Mouse (Mus musculus): ENCODE results near the gene Tmem98. TPM values are rescaled to one million over a fixed set of nuclear protein-coding genes. Genes with fewer than 3 reads are reported as not detected.

Tmem98 gene
- total RNA-seq, 2 experiments from 2014 or later, result 29.7 to 36.6 TPM

DNA sequence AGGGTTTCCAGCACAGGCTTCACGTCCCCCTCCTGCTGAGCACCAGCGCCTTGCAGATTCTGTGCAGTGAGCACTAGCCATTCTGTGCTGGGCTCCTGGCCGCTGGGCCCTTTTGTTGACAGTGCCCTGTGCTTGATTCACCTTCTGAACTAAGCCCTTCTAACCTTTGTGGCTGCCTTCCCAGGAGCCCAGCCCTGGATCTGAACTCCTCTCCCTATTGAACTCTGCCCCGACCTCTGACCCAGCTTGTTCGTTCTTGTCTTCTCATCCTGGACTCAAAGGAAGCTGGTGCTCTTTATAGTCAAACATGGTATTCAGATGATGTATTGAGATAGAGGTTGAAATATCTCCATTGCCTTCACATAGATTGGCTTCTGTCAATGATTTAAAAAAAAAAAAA is 38.2 kb downstream of the Tmem98 start:
- intact Hi-C loops (cut with DNase I), result no loop called here
- DNase-seq, result no peak

GRCm38 (mm10) chr11:80851859-80852258 is 41.9 kb downstream of the Tmem98 start:
- intact Hi-C loops (cut with DNase I), result loop anchor here (1.0 kb wide), 2 partner anchors 31 to 156 kb away; no protein-coding TSS in a partner anchor
- peak; percentile 14 to 33 for DNase-seq

DNA sequence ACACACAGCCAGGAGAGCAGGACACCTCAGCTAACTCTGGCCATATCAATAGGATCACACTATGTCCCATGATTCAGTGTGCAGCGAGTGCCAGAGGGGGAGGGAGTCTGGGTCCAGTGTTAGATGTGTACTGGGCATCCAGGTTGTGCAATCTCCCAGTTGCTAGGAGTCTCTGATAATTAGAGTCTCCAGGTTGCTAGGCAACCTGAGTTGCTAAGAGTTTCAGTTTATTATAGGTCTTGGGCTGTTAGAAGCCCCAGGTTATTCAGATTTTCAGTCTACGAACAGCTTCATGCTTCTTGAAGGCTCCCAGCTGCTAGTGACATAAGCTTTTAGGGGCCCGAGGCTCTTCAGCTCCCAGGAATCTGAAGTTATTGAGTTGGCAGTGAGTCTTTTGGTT is 43.0 kb downstream of the Tmem98 start:
- DNase-seq, result no peak
- intact Hi-C loops (cut with DNase I), result no loop called here

- intact Hi-C loops (cut with DNase I), result no loop called here
Observed at GRCm38 (mm10) chr11:80854430-80854829, 44.5 kb downstream of the Tmem98 start.

GRCm38 (mm10) chr11:80854908-80855307 is 44.9 kb downstream of the Tmem98 start:
- no peak for DNase-seq
- intact Hi-C loops (cut with DNase I), result no loop called here

More at GRCm38 (mm10) chr11:80854430-80854829, 44.5 kb downstream of the Tmem98 start:
- no peak for DNase-seq

GRCm38 (mm10) chr11:80856827-80857226 is 46.9 kb downstream of the Tmem98 start:
- no peak for DNase-seq
- intact Hi-C loops (cut with DNase I), result no loop called here

- intact Hi-C loops (cut with DNase I), result no loop called here
- DNase-seq, result no peak
Observed at GRCm38 (mm10) chr11:80858065-80858464, 48.1 kb downstream of the Tmem98 start, which contains the start of gene Spaca3. Spaca3 (plus strand) TSS chr11:80858365.

DNA sequence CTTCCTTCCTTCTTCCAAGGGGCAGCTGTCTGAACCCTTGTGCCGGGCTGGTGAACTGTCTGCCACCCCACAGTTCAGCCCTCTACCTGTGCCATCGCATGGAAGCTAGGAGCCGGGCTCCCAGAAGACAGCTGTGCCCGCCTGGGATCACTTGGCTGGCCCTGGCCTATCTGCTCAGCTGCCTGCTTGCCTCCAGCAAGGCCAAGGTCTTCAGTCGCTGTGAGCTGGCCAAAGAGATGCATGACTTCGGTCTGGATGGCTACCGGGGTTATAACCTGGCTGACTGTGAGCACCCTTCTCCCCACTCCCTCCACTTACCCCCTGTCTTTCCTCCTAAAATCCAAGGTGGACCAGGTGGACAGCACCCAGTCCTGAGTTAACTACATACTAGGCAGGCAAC is 53.0 kb downstream of the Tmem98 start:
- intact Hi-C loops (cut with DNase I), result no loop called here

DNA sequence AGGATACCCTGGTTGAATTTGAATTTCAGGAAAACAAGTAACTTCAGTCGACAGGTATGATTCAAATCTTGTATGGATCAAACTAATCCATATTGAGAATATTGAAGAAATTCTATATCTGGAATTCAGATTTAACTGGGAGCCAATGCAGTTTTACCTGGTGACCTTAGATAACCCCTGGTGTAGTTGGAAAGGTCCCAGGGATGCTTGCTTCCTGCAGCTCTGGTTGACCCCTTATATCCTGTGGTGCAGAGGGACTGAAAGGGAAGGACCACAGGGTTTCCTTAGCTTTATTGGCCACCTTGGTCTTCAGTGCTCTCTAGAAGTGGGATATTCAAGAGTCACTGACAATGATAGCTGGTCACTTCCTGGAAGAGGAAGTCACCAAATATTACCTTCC is 58.1 kb downstream of the Tmem98 start:
- intact Hi-C loops (cut with DNase I), result no loop called here
- DNase-seq, result no peak

More for the DNA sequence above, 53.0 kb downstream of the Tmem98 start:
- no peak for DNase-seq

Other genes with a start within 250 kb of the Tmem98 start
- gene Myo1d, start 30.1 kb upstream of the Tmem98 start, total RNA-seq (2021), result 10 to 100 TPM; 17.6 to 19.0 TPM
- not detected for gene Spaca3, start 48.2 kb downstream of the Tmem98 start, total RNA-seq (2021)

Measured in heart, postnatal 10 days (tissue).